Mouse (Mus musculus) kidney, adult 2 months (tissue): Measurements from ENCODE around the gene Hoxa3. TPM values are rescaled to one million over a fixed set of nuclear protein-coding genes. Genes with fewer than 3 reads are reported as not detected.

Experiments used
- DNase-seq: peaks from one replicate; pipeline ENCODE4 v3.0.0; 2021
- H3K27ac ChIP-seq: fragments of 200-500 bp; 2 replicates; pipeline ENCODE4 v1.5.1; 2012; ENCODE audit warnings: low read depth, low read length, control low read depth, inconsistent platforms; ENCODE audit not compliant: insufficient read depth
- H3K27me3 ChIP-seq: fragments of 200-500 bp; replicated peaks from 2 replicates; pipeline ENCODE4 v1.6.1; 2012; ENCODE audit warnings: mild to moderate bottlenecking, moderate library complexity, low read length, inconsistent platforms; ENCODE audit not compliant: control insufficient read depth, insufficient read depth
- H3K36me3 ChIP-seq: fragments of 200-500 bp; 2 replicates; pipeline ENCODE4 v1.6.1; 2012; ENCODE audit warnings: mild to moderate bottlenecking, moderate library complexity, low read length, inconsistent platforms; ENCODE audit not compliant: control insufficient read depth, insufficient read depth
- H3K4me1 ChIP-seq: fragments of 200-500 bp; 2 replicates; pipeline ENCODE4 v1.6.1; 2011; ENCODE audit warnings: low read length; ENCODE audit not compliant: control insufficient read depth, insufficient read depth
- H3K4me3 ChIP-seq: fragments of 200-500 bp; 2 replicates; pipeline ENCODE4 v1.5.1; 2011; ENCODE audit warnings: mild to moderate bottlenecking, low read depth, low read length, control low read depth; ENCODE audit not compliant: insufficient read depth
- CTCF ChIP-seq: fragments of 200-500 bp; conservative IDR thresholded peaks from 2 replicates; pipeline ENCODE4 v1.5.1; 2011; ENCODE audit warnings: low read depth, mild to moderate bottlenecking, control low read depth, low read length, moderate library complexity, mixed read lengths; ENCODE audit not compliant: insufficient read depth, insufficient read length
- POLR2A ChIP-seq: fragments of 200-500 bp; IDR thresholded peaks from one replicate; pipeline ENCODE4 v1.6.1; 2011; ENCODE audit warnings: low read depth, low read length, control low read depth
- WGBS: fragments of 180-500 bp; shearing (Covaris S2); methylation state at CpG from one replicate; pipeline ENCODE4 v1.1.7; 2018; 5-methylcytosine and 5-hydroxymethylcytosine counted together
- polyA plus RNA-seq: library from polyadenylated mRNA; depleted of rRNA; stranded (reverse); fragments of >200 nt; gene quantifications from 2 replicates; pipeline ENCODE4 v1.2.3, GENCODE M21; 2012

The Hoxa3 gene
- polyA plus RNA-seq, 1 experiment, result 7.6 TPM

DNA sequence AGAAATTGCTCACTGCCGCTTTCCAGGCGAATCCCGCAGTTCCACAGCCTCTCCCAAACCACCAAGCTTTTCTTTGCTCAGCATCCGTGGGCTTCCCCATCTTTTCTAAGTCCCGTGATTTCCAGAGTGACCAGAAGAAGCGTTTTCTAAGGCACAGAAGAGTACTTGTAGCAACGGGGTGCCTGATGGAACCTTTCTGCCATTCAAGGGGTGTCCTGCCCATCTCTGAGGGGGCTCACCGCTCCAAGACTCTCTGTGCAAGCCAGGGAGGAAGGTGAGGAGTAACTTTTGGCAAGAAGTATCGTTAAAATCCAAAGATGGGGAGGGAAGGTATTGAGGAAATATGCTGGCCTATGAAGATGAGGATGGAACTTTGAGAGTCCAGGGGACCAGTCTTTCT lies 35.3 kb downstream of the Hoxa3 start:
- DNase-seq, result no peak
- Histone ChIP-seq H3K4me1 (peaks cover 32% of the 10 kb centered on the region; the same call in 1 of the 2 replicates), H3K27ac (peak overlapping the region; percentile 35; the same call in 1 of the 2 replicates), H3K36me3 (no peaks in the 10 kb centered on the region), H3K4me3 (peak overlapping the region; percentile 16; the same call in 1 of the 2 replicates), H3K27me3 (no peaks in the 10 kb centered on the region)
- WGBS, result 38% methylated on average over 9 of the region's 9 CpGs
- no peak for TF ChIP-seq POLR2A
- TF ChIP-seq CTCF, result no peak

GRCm38 (mm10) chr6:52177061-52177735 lies 35.9 kb downstream of the Hoxa3 start, which contains the start of gene 5730596B20Rik:
TSS of gene 5730596B20Rik (plus strand) at chr6:52177498.
- peak within 1 kb of the TSS; percentile 29 for H3K4me3 ChIP-seq
- peak within 1 kb of the TSS; percentile 59 for H3K27ac ChIP-seq
- H3K27me3 ChIP-seq, result no peaks in the 10 kb centered on the region
- peaks cover 32% of the 10 kb centered on the region; the same call in 1 of the 2 replicates for H3K4me1 ChIP-seq
- DNase-seq, result peak; percentile 92
- TF ChIP-seq POLR2A (peak; percentile 35), CTCF (no peak)
- H3K36me3 ChIP-seq, result no peaks in the 10 kb centered on the region
- 15% methylated on average over 36 of the region's 36 CpGs for WGBS

- peak overlapping the region; percentile 59 for H3K27ac ChIP-seq
- H3K27me3 ChIP-seq, result no peaks in the 10 kb centered on the region
- H3K4me3 ChIP-seq, result peak overlapping the region; percentile 29
- TF ChIP-seq POLR2A, result no peak
- TF ChIP-seq CTCF, result no peak
- H3K4me1 ChIP-seq, result peaks cover 32% of the 10 kb centered on the region; the same call in 1 of the 2 replicates
- WGBS, result 28% methylated on average over 6 of the region's 6 CpGs
- H3K36me3 ChIP-seq, result no peaks in the 10 kb centered on the region
- DNase-seq, result peak; percentile 34
These were observed 36.7 kb downstream of the Hoxa3 start for GRCm38 (mm10) chr6:52176391-52176790.

GRCm38 (mm10) chr6:52175864-52176263 lies 37.3 kb downstream of the Hoxa3 start:
- Histone ChIP-seq H3K4me3 (peak overlapping the region; percentile 29), H3K4me1 (peaks cover 30% of the 10 kb centered on the region; the same call in 1 of the 2 replicates), H3K27me3 (no peaks in the 10 kb centered on the region), H3K27ac (peak overlapping the region; percentile 59; the same call in 1 of the 2 replicates), H3K36me3 (no peaks in the 10 kb centered on the region)
- peak; percentile 60 for DNase-seq
- TF ChIP-seq POLR2A (no peak), CTCF (no peak)
- 16% methylated on average over 18 of the region's 35 CpGs for WGBS

GRCm38 (mm10) chr6:52174968-52175751 lies 38.0 kb downstream of the Hoxa3 start:
- peak overlapping the region; percentile 3; the same call in 1 of the 2 replicates for H3K27ac ChIP-seq
- WGBS, result 15% methylated on average over 41 of the region's 41 CpGs
- no peaks in the 10 kb centered on the region for H3K36me3 ChIP-seq
- DNase-seq, result peak; percentile 66
- H3K4me1 ChIP-seq, result peaks cover 30% of the 10 kb centered on the region; the same call in 1 of the 2 replicates
- TF ChIP-seq POLR2A (no peak), CTCF (no peak)
- H3K4me3 ChIP-seq, result peak overlapping the region; percentile 29
- H3K27me3 ChIP-seq, result no peaks in the 10 kb centered on the region

- H3K27ac ChIP-seq, result no peak overlapping the region
- WGBS, result 33% methylated on average over 4 of the region's 4 CpGs
- H3K4me1 ChIP-seq, result peaks cover 20% of the 10 kb centered on the region; the same call in 1 of the 2 replicates
- no peaks in the 10 kb centered on the region for H3K36me3 ChIP-seq
- no peaks in the 10 kb centered on the region for H3K27me3 ChIP-seq
- H3K4me3 ChIP-seq, result no peak overlapping the region
- no peak for TF ChIP-seq CTCF
- TF ChIP-seq POLR2A, result no peak
- DNase-seq, result no peak
These were observed 39.5 kb downstream of the Hoxa3 start for GRCm38 (mm10) chr6:52173648-52174047.
